Mouse (Mus musculus): ENCODE measurements at regions not wholly inside any gene's neighbourhood (a gene's known extent, or its start where the extent isn't known, plus 50 kb on each side); places are given as distances from the start of the nearest gene placed in this dataset.

DNA sequence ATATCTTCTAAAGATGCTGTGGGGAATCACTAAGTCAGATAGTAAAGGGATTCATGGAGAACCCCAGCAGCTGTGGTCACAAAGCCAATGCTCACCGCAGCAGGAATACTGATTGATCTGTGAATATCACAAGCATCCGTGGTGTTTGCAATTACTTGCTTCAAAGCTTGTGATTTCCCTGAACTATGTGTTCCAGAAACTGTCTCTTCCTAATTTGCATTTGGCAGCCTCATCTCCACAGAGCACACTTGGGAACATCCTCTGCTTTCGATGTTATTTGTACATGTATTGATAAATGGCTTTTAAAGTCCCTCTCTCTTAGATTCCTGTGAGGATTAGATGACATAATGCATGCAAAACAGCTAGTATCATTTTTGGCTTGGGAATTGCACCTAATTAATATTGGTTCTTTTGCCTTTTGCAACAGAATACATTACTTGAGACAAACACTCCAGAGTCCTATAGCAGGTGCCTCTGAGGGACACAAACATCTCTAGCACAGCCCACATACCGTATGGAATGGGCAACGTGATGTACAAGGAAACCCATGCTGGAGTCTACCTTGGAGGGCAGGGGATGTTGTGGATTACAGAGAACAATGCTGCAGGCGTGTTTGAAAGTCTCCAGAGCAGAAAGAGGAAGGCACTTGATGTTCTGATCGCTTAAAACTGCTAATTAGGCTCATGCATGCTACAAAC is 211.0 kb downstream of the Nuak1 start:
- no peak for DNase-seq

DNA sequence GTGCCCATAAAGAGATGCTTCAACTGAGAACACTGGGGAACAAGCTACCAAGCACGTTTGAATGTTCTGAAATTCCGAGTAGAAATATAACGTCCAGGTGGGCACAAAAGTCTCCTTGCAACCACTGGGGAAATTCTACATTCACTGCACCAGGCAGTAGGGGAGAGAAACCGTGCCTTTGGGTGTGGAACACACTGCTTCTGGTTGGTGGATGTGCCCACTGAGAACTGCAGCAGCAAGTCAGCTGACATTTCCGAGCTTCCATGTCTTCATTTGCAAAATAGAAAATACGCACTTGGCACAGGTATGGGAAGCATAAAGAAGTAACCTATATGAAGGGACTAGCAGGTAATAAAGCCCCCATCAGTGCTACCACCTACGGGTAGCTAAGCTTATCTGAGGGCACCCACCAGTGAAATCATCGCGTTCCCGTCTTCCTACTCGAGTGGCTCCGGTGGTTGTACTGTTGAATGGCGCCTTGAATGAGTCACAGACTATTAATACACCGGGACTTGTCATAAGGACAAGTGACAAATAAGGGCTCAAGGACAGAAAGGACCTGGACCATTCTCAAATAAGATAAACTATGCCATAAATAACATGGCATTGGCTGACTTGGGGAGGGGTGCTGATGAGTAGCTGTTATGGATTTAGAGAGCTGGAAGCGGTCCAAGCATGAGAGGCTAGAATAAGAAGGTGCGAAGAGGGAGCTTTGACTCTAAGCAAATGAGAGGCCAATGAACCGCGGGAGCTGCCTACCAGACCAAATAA is 210.2 kb downstream of the Nuak1 start:
- no peak for DNase-seq

DNA sequence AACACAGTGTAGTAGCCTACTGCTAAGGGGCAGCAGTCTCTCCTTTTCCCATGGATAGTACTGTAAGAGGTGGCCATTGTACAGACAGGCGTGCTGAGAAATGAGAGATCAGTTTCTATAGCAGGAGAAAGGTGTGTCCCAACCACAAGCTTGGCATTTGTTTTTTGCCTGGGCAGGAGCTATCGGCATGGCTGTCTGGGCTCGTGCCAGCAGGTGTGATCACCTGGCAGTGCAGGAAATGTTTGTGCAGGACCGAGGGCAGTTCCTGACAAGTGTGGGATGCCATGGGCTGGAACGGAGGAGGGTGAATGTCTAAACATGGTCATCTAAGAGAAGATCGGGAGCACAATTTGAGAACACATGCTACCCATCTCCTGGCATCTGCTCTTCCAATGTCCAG is 205.4 kb downstream of the Nuak1 start:
- DNase-seq: no peak

DNA sequence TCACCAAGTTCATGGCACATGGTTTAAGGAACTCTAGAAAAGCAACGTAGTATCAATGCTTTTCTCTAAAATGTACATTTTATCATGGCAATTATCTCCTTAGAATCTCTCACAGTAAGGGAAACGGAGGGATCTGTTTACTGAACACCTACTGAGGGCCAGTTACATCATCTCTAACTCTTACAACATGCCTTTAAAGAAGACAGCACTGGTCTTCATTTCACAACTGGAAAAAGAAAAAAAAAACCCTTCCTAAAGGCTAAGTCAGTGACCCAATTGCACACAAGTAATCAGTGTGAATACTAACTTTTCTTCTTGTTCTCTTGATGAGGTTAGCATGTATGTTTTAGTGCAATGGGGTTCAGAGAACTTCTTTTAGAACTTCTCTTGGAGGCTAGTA is 204.2 kb downstream of the Nuak1 start:
- no peak for DNase-seq

DNA sequence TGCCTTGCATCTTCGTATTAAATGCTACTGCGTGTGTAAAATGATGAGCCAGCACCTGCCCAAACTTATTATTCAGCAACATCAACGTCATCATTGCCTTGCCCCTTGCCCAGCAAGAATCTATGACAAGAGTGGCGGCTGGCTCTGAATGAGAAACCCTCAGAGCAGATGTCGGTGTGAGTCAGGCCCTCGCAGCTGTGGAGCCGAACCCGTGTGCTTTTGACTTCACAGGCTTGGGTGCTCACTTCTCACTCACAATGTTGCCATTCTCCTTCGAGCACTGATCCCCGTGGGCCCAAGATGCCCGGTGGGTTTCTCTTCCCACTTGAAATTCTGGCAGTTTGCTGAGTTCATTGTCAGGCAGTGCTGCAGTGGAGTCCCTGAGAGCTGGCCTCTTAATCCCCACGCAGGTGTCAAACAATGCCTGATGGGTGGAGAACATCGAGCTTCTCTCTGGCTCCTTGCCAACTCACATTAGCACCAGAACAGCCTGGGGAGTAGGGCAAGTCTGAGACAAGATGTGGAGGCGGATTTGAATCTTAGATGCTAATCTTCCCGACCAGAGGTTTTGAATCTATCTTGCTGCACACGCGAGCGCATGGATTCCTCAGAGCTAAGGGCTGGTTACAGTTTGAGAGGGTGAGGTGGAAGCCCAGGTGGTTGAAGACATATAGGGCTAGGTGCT is 202.0 kb downstream of the Nuak1 start:
- no peak for DNase-seq

DNA sequence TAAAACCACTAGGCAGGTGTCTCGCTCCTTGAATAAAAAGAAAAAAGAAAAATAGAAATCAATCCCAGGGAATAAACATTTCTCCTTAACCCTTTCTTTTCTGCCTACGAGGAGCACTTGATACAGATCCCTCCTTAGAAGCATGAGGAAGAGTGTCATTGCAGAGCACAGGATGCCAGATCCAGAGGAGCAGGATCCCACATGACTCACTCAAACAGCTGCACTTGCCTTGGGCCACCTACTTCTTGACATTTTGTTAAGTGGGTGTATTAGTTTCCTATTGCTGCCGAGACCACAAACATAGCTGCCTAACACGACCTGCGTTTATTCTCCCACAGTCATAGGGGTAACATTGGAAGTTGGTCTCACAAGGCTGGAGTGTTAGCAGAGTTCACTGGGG is 197.1 kb downstream of the Nuak1 start:
- no peak for DNase-seq

DNA sequence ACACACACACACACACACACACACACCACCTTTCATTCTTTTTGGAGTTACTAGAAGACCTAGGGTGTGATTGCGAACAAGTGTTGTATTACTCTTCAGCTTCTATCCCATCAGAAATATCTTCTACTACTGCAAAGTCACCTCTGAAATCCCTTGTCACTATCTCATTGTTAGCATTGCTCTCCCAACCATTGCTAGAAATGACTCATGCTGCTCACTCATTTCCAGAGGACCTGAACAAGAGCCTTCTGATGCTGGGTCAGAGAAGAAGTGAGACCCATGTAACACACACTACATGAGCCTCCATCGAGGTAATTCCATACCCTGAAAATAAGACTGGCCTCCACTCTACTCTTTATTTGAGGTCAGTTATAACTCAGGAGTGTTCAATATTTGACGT is 191.1 kb downstream of the Nuak1 start:
- no peak for DNase-seq

DNA sequence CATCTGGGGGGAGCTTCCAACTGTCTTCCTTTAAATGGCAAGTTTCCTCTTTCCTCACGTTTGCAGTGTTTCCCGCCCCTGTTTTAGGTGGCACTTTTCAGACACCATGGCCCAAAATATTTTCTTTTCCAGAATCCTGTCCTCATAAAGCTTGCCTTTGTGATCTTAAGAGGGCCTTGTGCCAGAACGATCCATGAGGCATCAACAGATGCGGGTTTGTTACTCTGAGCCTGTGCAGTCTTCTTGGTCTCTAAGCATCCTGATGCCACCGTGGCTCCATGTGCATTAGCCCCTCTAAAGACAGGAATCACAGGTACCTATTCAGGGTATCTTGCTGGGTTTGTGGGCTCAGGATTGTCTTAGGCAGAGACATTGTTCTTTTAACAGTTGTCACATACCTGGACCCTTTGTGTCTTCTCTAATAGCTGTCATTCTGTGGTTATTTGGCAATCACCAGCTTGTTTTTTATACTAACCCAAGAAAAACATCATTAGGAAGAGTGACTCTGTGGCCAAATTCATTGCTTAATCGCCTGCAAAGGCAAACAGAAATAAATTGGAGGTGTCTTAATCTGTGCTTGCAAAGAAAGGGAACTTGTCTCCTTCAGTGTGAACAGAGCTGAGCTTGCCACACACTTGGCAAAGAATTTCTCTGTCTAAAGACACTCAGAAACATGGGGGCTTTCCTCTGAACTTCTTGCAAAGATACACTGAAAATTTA is 179.3 kb downstream of the Nuak1 start:
- no peak for DNase-seq

DNA sequence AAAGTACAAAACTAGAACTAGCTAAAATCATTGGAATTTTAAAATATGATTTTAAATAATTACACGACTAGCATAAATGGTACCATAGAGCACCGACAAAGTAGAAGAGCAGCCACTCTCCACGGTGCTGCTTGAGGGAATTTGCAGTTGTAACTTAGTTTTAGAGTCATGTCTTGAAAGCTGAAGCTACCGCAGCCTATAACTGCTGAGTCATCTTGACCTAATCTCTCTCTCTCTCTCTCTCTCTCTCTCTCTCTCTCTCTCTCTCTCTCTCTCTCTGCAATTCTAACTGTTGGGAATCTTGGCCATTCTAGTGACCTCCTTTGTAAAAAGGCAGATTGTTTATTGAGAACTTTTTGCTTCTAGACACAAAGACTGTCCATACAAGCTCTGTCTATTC is 177.5 kb downstream of the Nuak1 start:
- DNase-seq: no peak

DNA sequence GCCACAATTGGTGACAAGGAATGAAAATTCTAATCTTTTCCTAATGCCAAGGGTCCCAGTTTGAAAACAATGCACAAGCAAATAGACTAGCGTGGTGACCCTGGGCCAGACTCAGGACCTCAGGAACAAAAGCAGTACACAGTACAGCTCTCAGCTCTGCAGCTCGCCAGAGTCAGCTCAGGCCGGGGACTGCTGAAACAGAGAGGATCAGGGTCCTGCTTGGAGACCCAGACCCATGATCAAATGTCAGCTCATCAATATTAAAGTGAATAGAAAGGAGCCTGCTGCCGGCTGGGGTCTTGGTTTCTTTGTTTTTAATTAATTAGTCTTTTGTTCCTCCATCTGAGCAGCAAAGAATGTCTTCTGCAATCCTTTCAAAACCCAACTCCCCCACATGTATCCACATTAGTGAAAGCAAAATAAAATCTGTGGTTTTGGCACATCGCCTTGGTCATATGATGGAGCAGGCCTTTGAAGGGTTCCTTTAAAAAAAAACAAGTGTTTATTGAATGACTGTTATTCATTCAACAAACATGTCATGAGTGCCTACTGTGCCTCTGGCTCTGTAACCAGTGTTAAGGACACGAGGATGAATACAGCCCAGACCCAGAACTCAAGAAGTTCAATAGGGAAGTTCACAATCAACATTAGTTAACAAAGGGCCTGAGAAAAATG is 154.4 kb downstream of the Nuak1 start:
- DNase-seq: no peak

DNA sequence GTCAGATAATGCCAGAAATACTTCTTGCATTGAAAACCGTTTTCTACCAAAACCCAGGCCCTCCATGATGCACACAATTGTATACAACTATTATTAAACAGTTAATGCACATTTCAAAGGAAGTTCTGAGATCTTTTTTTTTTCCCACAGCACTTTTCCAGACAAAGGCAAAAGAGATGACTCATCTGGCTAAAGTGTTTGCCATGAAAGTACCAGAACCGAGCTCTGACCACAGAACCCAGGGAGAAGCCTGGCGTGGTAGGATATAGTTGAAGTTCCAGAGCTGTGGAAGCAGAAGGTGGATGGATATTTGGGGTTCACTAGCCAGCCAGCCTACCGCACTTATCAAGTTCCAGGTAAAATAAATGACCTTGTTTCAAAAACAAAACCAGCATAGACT is 146.0 kb downstream of the Nuak1 start:
- no peak for DNase-seq

DNA sequence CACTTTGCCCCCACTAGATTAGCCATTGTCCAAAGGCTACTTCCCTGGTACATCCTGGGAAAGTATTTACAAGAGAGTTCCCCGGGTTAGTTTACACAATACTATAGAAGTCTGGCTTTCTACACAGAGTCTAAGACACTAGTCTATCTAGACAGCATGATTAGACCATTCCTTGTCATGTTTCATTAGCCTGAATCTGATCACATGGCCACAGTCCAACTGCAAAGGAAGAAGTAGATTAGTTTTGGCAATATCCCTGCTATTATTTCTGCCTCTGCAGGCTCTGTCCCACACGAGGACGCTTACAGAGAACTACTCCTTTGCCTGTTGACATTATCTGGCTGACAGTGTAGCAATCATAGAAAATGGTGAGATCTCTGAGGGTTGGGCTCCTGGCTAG is 144.2 kb downstream of the Nuak1 start:
- no peak for DNase-seq

DNA sequence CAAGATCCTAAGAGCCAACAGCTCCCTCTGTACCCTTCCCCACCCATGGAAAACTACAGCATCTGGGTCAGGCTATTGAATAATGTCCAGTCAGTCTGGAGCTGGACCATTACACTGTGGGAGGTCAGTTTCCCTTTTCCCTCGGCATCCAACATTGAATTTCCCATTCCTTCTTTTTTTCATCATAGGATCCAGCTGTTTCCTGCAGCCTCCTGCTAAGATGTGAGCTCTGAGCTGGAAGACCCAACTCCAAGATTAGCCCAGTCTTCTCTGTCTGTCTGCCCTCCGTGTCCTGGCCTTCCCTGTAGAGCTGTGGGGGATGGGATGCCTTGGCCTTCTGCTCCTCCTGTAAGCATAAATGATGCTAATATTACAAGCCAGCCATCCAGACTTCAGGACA is 138.8 kb downstream of the Nuak1 start:
- no peak for DNase-seq

DNA sequence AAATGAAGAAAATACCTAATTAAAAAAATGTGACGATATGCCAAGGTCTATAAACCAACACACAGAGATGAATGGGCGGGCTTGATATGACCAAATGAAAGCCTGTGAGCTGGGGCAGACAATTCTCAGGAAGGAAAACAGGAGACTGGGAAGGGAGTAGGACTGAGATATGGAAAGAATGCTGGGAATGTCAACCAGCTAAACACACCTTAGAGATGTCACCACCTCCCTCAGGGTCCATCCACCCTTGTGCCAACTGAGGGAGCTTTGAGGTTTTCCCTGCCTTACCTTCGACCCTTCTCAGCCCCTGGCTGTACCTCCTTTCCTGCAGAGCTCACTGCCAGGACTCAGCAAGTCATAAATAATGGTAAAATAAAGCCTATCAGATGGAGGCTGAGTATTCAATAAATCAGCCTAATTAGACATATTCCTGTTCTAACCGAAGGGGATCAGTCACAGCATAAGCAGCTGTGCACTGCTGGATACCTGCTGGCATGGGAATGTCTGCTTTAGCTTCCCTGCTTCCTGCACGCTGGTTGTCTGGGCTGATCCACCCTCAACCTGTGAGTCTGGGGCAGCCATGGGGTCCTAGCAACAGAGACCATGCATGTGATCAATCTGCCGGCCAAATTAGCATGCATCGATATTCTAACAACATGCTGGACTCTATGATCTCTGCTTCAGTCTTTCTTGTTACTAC is 137.4 kb downstream of the Nuak1 start:
- DNase-seq: no peak

DNA sequence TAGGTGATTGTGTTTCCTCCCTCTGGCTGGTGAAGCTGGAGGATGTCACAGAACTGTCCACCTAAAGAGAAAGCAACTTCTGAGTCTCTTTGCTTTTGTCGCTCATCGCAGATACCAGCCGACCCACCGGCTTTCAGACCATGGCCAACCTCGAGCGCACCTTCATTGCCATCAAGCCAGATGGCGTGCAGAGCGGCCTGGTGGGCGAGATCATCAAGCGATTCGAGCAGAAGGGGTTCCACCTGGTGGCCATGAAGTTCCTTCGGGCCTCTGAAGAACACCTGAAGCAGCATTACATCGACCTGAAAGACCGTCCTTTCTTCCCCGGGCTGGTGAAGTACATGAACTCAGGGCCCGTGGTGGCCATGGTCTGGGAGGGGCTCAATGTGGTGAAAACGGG is 131.7 kb downstream of the Nuak1 start:
- DNase-seq: peak; percentile 11

DNA sequence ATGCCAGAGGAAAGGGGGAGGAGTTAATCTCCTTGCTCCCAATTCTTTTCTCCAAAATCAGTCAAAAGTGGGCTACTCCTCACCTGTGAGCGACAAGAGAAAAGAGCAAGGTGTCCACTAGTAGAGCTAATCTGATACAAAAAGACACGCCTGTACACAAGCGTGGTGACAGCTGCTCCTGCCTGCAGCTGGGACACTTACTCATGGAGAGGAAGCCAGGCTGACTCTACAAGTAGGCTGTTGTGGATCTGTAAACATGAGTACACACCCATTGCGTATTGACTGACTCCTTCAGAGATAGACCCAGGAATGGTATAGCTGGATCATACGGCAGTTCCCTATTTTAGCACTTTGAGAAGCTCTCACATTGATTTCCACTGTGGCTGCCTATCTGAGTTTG is 129.7 kb downstream of the Nuak1 start:
- no peak for DNase-seq

DNA sequence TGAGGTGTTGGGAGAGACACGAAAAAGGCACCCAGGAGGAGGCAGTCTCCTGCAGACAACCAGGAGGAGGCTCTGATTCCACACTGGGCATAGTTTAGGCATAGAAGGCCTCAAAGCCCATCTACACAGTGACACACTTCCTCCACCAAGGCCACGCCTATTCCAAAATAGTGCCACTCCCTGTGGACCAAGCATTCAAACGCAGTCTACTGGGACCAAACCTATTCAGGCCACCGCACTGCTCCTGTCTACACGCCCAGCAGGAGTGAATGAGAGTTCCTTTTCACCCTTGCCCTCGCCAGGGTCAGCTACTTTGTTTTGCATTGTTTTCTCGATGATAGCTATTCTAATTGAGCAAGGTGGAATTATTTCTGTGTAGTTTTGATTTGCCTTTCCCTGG is 127.7 kb downstream of the Nuak1 start:
- DNase-seq: no peak

DNA sequence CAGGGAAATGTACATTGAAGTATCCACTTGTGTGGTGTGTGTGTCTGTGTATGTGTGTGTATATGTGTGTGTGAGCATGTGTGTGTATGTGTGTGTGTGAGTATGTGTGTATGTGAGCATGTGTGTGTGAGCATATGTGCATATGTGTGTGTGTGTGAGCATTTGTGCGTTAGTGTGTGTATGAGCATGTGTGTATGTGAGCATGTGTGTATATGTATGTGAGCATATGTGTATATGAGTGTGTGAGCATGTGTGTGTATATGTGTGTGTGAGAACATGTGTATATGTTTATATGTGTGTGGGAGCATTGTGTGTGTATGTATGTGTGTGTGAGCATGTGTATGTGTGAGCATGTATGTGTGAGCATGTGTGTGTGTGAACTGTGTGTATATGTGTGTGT is 123.5 kb downstream of the Nuak1 start:
- no peak for DNase-seq

DNA sequence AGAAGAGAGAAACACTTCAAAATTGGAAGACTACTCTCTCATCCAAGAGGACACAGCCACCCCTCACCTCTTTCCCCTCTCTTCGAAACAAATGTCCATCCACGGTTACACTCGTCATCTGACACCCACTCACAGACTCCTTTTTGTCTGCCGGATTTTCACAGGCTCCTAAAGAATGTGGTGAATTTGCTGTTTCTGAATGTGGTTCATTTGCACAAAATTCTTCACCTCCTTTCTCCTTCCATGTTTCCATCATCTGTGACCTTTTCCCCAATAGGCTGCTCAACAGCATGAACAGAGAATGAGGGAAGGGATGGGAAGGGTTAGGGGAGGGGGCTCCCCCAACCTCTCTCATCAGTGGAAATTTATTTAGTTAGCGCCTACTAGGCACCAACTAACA is 122.4 kb downstream of the Nuak1 start:
- DNase-seq: no peak

All from thymus, postnatal 4 days (tissue).